Mouse (Mus musculus) C2C12 (cell line): Measurements from ENCODE around the gene Sgsm3.
"Not testable (repeated sequence)": the region's sequence is repeated elsewhere in the genome, so short reads cannot be mapped to it uniquely, and the experiment has no call there.

Experiments
- CEBPB ChIP-seq: IDR thresholded peaks from one replicate; pipeline ENCODE4 v1.6.1; 2011; ENCODE audit warnings: low read depth, mild to moderate bottlenecking, control low read depth, moderate library complexity
- CTCF ChIP-seq: IDR thresholded peaks from one replicate; pipeline ENCODE4 v1.5.1; 2011; ENCODE audit not compliant: control insufficient read depth, insufficient read depth, insufficient read length
- USF1 ChIP-seq: IDR thresholded peaks from one replicate; pipeline ENCODE4 v1.6.1; 2011; ENCODE audit warnings: low read depth, mild to moderate bottlenecking, control low read depth, moderate library complexity

- TF ChIP-seq CTCF, CEBPB, USF1: not testable (repeated sequence)
Measured at GRCm38 (mm10) chr15:80930676-80931320, 46.8 kb upstream of the Sgsm3 start.
